Mouse (Mus musculus) stomach, embryonic 14.5 days (tissue): ENCODE data around the gene Cobll1. TPM values are rescaled to one million over a fixed set of nuclear protein-coding genes. Genes with fewer than 3 reads are reported as not detected.
A peak's percentile ranks its signal among the peaks of the same experiment; 100 is the strongest.

Source experiments
- ATAC-seq: fragments of 200-750 bp; cut with Nextera tagmentation; 2 replicates; pipeline ENCODE4 v1.8.0; 2017; ENCODE audit warnings: low read depth, moderate TSS enrichment; ENCODE audit not compliant: insufficient number of reproducible peaks, insufficient read depth, low FRiP score
- H3K27ac ChIP-seq: fragments of 300-500 bp; sonication (generic); 2 replicates; pipeline ENCODE4 v1.5.1; 2014; ENCODE audit warnings: mild to moderate bottlenecking, low read length, moderate library complexity, mixed read lengths
- H3K27me3 ChIP-seq: fragments of 300-500 bp; sonication (generic); 2 replicates; pipeline ENCODE4 v1.6.1; 2014; ENCODE audit warnings: low read length, control low read depth, mixed read lengths; ENCODE audit not compliant: control insufficient read depth, insufficient read depth
- H3K36me3 ChIP-seq: fragments of 300-500 bp; sonication (generic); 2 replicates; pipeline ENCODE4 v1.6.1; 2014; ENCODE audit warnings: mild to moderate bottlenecking, control low read depth, low read length, moderate library complexity, mixed read lengths; ENCODE audit not compliant: control insufficient read depth, insufficient read depth
- H3K4me1 ChIP-seq: fragments of 300-500 bp; sonication (generic); 2 replicates; pipeline ENCODE4 v1.6.1; 2014; ENCODE audit warnings: low read length, control low read depth, mixed read lengths; ENCODE audit not compliant: control insufficient read depth, insufficient read depth
- H3K4me2 ChIP-seq: fragments of 300-500 bp; sonication (generic); replicated peaks from 2 replicates; pipeline ENCODE4 v1.6.1; 2014; ENCODE audit warnings: low read depth, low read length, control low read depth
- H3K4me3 ChIP-seq: fragments of 300-500 bp; sonication (generic); 2 replicates; pipeline ENCODE4 v1.5.1; 2014; ENCODE audit warnings: low read depth, low read length, control low read depth
- H3K9ac ChIP-seq: fragments of 300-500 bp; sonication (generic); replicated peaks from 2 replicates; pipeline ENCODE4 v1.6.1; 2014; ENCODE audit warnings: low read depth, mild to moderate bottlenecking, control low read depth, low read length, moderate library complexity, mixed read lengths
- H3K9me3 ChIP-seq: fragments of 300-500 bp; sonication (generic); 2 replicates; pipeline ENCODE4 v1.6.1; 2016; ENCODE audit warnings: low read depth, low read length, control low read depth; ENCODE audit not compliant: control insufficient read depth
- WGBS: fragments of 180-500 bp; shearing (Covaris S2); extraction: QIAGEN DNeasy Blood & Tissue Kit; methylation state at CpG from one replicate; pipeline ENCODE4 v1.1.7; 2014; 5-methylcytosine and 5-hydroxymethylcytosine counted together
- polyA plus RNA-seq: library from polyadenylated mRNA; unstranded; fragments of >200 nt; fragmentation: Nextera tagmentation; extraction: Ambion mirVana; gene quantifications from 2 replicates; pipeline ENCODE4 v1.2.1, GENCODE M21; 2014

The Cobll1 gene
- polyA plus RNA-seq, 1 experiment from 2014 or later = 17.2 TPM

GRCm38 (mm10) chr2:65121012-65121411 lies 118.2 kb downstream of the Cobll1 start:
- 69% methylated on average over 3 of the region's 3 CpGs for WGBS
- no peak overlapping the region for H3K4me3 ChIP-seq
- ATAC-seq = no peak

GRCm38 (mm10) chr2:65120112-65120511 lies 119.1 kb downstream of the Cobll1 start:
- H3K27ac ChIP-seq = no peak overlapping the region

More at GRCm38 (mm10) chr2:65121012-65121411, 118.2 kb downstream of the Cobll1 start:
- Histone ChIP-seq H3K27ac (no peak overlapping the region), H3K27me3 (no peaks in the 10 kb centered on the region), H3K9ac (no peak overlapping the region), H3K9me3 (no peaks in the 10 kb centered on the region), H3K4me2 (no peak overlapping the region), H3K36me3 (no peaks in the 10 kb centered on the region), H3K4me1 (peaks cover 5% of the 10 kb centered on the region; the same call in 1 of the 2 replicates)

GRCm38 (mm10) chr2:65119667-65120066 lies 119.5 kb downstream of the Cobll1 start:
- 53% methylated on average over 8 of the region's 8 CpGs for WGBS
- 0 out of 2 replicates have a peak, but pooled peaks have one; percentile 39 for ATAC-seq

More at GRCm38 (mm10) chr2:65120112-65120511, 119.1 kb downstream of the Cobll1 start:
- no peak overlapping the region for H3K4me3 ChIP-seq
- no peak overlapping the region for H3K9ac ChIP-seq
- H3K27me3 ChIP-seq = no peaks in the 10 kb centered on the region
- WGBS = 38% methylated on average over 2 of the region's 2 CpGs
- peaks cover 5% of the 10 kb centered on the region; the same call in 1 of the 2 replicates for H3K4me1 ChIP-seq
- no peak for ATAC-seq
- no peaks in the 10 kb centered on the region for H3K9me3 ChIP-seq
- H3K36me3 ChIP-seq = no peaks in the 10 kb centered on the region
- H3K4me2 ChIP-seq = no peak overlapping the region

GRCm38 (mm10) chr2:65119076-65119475 lies 120.1 kb downstream of the Cobll1 start:
- Histone ChIP-seq H3K4me2 (no peak overlapping the region), H3K27ac (no peak overlapping the region), H3K4me3 (no peak overlapping the region), H3K9me3 (no peaks in the 10 kb centered on the region), H3K4me1 (peaks cover 5% of the 10 kb centered on the region; the same call in 1 of the 2 replicates), H3K36me3 (no peaks in the 10 kb centered on the region), H3K9ac (no peak overlapping the region), H3K27me3 (no peaks in the 10 kb centered on the region)
- WGBS = 75% methylated on average over 2 of the region's 2 CpGs
- no peak for ATAC-seq

More at GRCm38 (mm10) chr2:65119667-65120066, 119.5 kb downstream of the Cobll1 start:
- peaks cover 5% of the 10 kb centered on the region; the same call in 1 of the 2 replicates for H3K4me1 ChIP-seq
- H3K9ac ChIP-seq = no peak overlapping the region
- no peak overlapping the region for H3K4me3 ChIP-seq
- no peak overlapping the region for H3K27ac ChIP-seq
- H3K36me3 ChIP-seq = no peaks in the 10 kb centered on the region
- no peaks in the 10 kb centered on the region for H3K9me3 ChIP-seq
- H3K4me2 ChIP-seq = no peak overlapping the region
- no peaks in the 10 kb centered on the region for H3K27me3 ChIP-seq

GRCm38 (mm10) chr2:65117859-65118258 lies 121.3 kb downstream of the Cobll1 start:
- H3K9me3 ChIP-seq = no peaks in the 10 kb centered on the region
- no peak overlapping the region for H3K4me2 ChIP-seq
- 81% methylated on average over 2 of the region's 2 CpGs for WGBS
- H3K9ac ChIP-seq = no peak overlapping the region
- no peak overlapping the region for H3K27ac ChIP-seq
- H3K4me1 ChIP-seq = peaks cover 5% of the 10 kb centered on the region; the same call in 1 of the 2 replicates
- H3K36me3 ChIP-seq = no peaks in the 10 kb centered on the region
- ATAC-seq = no peak
- H3K27me3 ChIP-seq = no peaks in the 10 kb centered on the region
- no peak overlapping the region for H3K4me3 ChIP-seq

- Histone ChIP-seq H3K4me3 (no peak overlapping the region), H3K4me2 (no peak overlapping the region), H3K9me3 (no peaks in the 10 kb centered on the region), H3K27ac (peak overlapping the region; percentile 39; the same call in 1 of the 2 replicates), H3K36me3 (no peaks in the 10 kb centered on the region), H3K9ac (no peak overlapping the region), H3K4me1 (peaks cover 5% of the 10 kb centered on the region; the same call in 1 of the 2 replicates), H3K27me3 (no peaks in the 10 kb centered on the region)
- ATAC-seq = peak; percentile 82
- 47% methylated on average over 2 of the region's 2 CpGs for WGBS
Measured at GRCm38 (mm10) chr2:65116428-65117125, 122.6 kb downstream of the Cobll1 start.

- no peak overlapping the region for H3K9ac ChIP-seq
- H3K4me1 ChIP-seq = no peaks in the 10 kb centered on the region
- H3K27ac ChIP-seq = no peak overlapping the region
- no peaks in the 10 kb centered on the region for H3K9me3 ChIP-seq
- no peak overlapping the region for H3K4me3 ChIP-seq
- no peak for ATAC-seq
- 68% methylated on average over 4 of the region's 4 CpGs for WGBS
- no peak overlapping the region for H3K4me2 ChIP-seq
- no peaks in the 10 kb centered on the region for H3K36me3 ChIP-seq
- no peaks in the 10 kb centered on the region for H3K27me3 ChIP-seq
Measured at GRCm38 (mm10) chr2:65113191-65113590, 126.0 kb downstream of the Cobll1 start.

- no peak for ATAC-seq
- 84% methylated on average over 6 of the region's 6 CpGs for WGBS
- no peak overlapping the region for H3K9ac ChIP-seq
- H3K27me3 ChIP-seq = no peaks in the 10 kb centered on the region
- no peaks in the 10 kb centered on the region for H3K4me1 ChIP-seq
- H3K36me3 ChIP-seq = 0 out of 2 replicates have a peak, but pooled peaks cover 3% of the 10 kb centered on the region
- H3K9me3 ChIP-seq = no peaks in the 10 kb centered on the region
- H3K27ac ChIP-seq = no peak overlapping the region
- no peak overlapping the region for H3K4me3 ChIP-seq
- H3K4me2 ChIP-seq = no peak overlapping the region
Measured at GRCm38 (mm10) chr2:65104569-65104968, 134.6 kb downstream of the Cobll1 start.
